Mouse (Mus musculus) lung, embryonic 15.5 days (tissue): ENCODE data around the gene Gm29666. TPM values are rescaled to one million over a fixed set of nuclear protein-coding genes. Genes with fewer than 3 reads are reported as not detected.
"Not testable (repeated sequence)": the region's sequence is repeated elsewhere in the genome, so short reads cannot be mapped to it uniquely, and the experiment has no call there.

Experiments used
- ATAC-seq: fragments of 200-750 bp; cut with Nextera tagmentation; 2 replicates; pipeline ENCODE4 v1.8.0; 2017; ENCODE audit warnings: moderate number of reproducible peaks, borderline replicate concordance; ENCODE audit not compliant: low FRiP score, low TSS enrichment; ENCODE audit errors: extremely low read depth
- H3K27ac ChIP-seq: fragments of 300-500 bp; sonication (generic); 2 replicates; pipeline ENCODE4 v1.5.1; 2015; ENCODE audit warnings: moderate library complexity, mild to moderate bottlenecking, inconsistent platforms
- H3K27me3 ChIP-seq: fragments of 300-500 bp; sonication (generic); 2 replicates; pipeline ENCODE4 v1.6.1; 2015; ENCODE audit warnings: inconsistent platforms
- H3K36me3 ChIP-seq: fragments of 300-500 bp; sonication (generic); 2 replicates; pipeline ENCODE4 v1.6.1; 2015; ENCODE audit warnings: inconsistent platforms
- H3K4me1 ChIP-seq: fragments of 300-500 bp; sonication (generic); 2 replicates; pipeline ENCODE4 v1.6.1; 2015; ENCODE audit warnings: inconsistent platforms
- H3K4me2 ChIP-seq: fragments of 300-500 bp; sonication (generic); 2 replicates; pipeline ENCODE4 v1.6.1; 2015; ENCODE audit warnings: inconsistent platforms, mild to moderate bottlenecking, moderate library complexity
- H3K4me3 ChIP-seq: fragments of 300-500 bp; sonication (generic); 2 replicates; pipeline ENCODE4 v1.5.1; 2015; ENCODE audit warnings: mild to moderate bottlenecking, inconsistent platforms
- H3K9ac ChIP-seq: fragments of 300-500 bp; sonication (generic); 2 replicates; pipeline ENCODE4 v1.6.1; 2015; ENCODE audit warnings: inconsistent platforms
- H3K9me3 ChIP-seq: fragments of 300-500 bp; sonication (generic); 2 replicates; pipeline ENCODE4 v1.6.1; 2016; ENCODE audit warnings: inconsistent platforms
- WGBS: fragments of 180-500 bp; shearing (Covaris S2); methylation state at CpG from one replicate; pipeline ENCODE4 v1.1.7; 2015; 5-methylcytosine and 5-hydroxymethylcytosine counted together
- polyA plus RNA-seq: library from polyadenylated mRNA; unstranded; fragments of >200 nt; fragmentation: Nextera tagmentation; extraction: Ambion mirVana; gene quantifications from 2 replicates; pipeline ENCODE4 v1.2.1, GENCODE M21; 2015

Gm29666 gene
- polyA plus RNA-seq, 1 experiment from 2014 or later: 0.44 TPM

GRCm38 (mm10) chr15:84898077-84898476, 21.8 kb downstream of the Gm29666 start:
- Histone ChIP-seq H3K4me1 (peaks cover 12% of the 10 kb centered on the region), H3K4me3 (no peak overlapping the region), H3K36me3 (no peaks in the 10 kb centered on the region), H3K27ac (no peak overlapping the region), H3K9me3 (no peaks in the 10 kb centered on the region), H3K9ac (no peak overlapping the region), H3K4me2 (peak overlapping the region; percentile 16; the same call in 1 of the 2 replicates), H3K27me3 (no peaks in the 10 kb centered on the region)
- ATAC-seq: peak; percentile 46
- 13% methylated on average over 7 of the region's 7 CpGs for WGBS

GRCm38 (mm10) chr15:84896664-84897063, 23.2 kb downstream of the Gm29666 start:
- WGBS: 58% methylated on average over 1 of the region's 1 CpGs
- H3K36me3 ChIP-seq: no peaks in the 10 kb centered on the region
- no peaks in the 10 kb centered on the region for H3K27me3 ChIP-seq
- no peak overlapping the region for H3K4me3 ChIP-seq
- no peak overlapping the region for H3K4me2 ChIP-seq
- no peak overlapping the region for H3K9ac ChIP-seq
- H3K4me1 ChIP-seq: peaks cover 12% of the 10 kb centered on the region
- no peak overlapping the region for H3K27ac ChIP-seq
- ATAC-seq: no peak
- H3K9me3 ChIP-seq: no peaks in the 10 kb centered on the region

- not testable (repeated sequence) for ATAC-seq, H3K36me3 ChIP-seq, H3K9me3 ChIP-seq, H3K4me3 ChIP-seq, H3K9ac ChIP-seq, H3K27me3 ChIP-seq, H3K27ac ChIP-seq, H3K4me2 ChIP-seq
- H3K4me1 ChIP-seq: peaks cover 12% of the 10 kb centered on the region
- WGBS: 65% methylated on average over 10 of the region's 10 CpGs
Observed at GRCm38 (mm10) chr15:84896216-84896615, 23.6 kb downstream of the Gm29666 start.

- no peaks in the 10 kb centered on the region for H3K36me3 ChIP-seq
- H3K4me1 ChIP-seq: no peaks in the 10 kb centered on the region
Observed at GRCm38 (mm10) chr15:84891658-84892057, 28.2 kb downstream of the Gm29666 start.

GRCm38 (mm10) chr15:84891246-84891645, 28.6 kb downstream of the Gm29666 start:
- ATAC-seq: no peak
- Histone ChIP-seq H3K27me3 (no peaks in the 10 kb centered on the region), H3K4me1 (no peaks in the 10 kb centered on the region), H3K4me3 (no peak overlapping the region), H3K9ac (no peak overlapping the region), H3K36me3 (no peaks in the 10 kb centered on the region), H3K4me2 (no peak overlapping the region), H3K27ac (no peak overlapping the region), H3K9me3 (no peaks in the 10 kb centered on the region)
- WGBS: 43% methylated on average over 3 of the region's 3 CpGs

More at GRCm38 (mm10) chr15:84891658-84892057, 28.2 kb downstream of the Gm29666 start:
- Histone ChIP-seq H3K27ac (no peak overlapping the region), H3K9ac (no peak overlapping the region), H3K4me2 (no peak overlapping the region), H3K9me3 (no peaks in the 10 kb centered on the region), H3K4me3 (no peak overlapping the region), H3K27me3 (no peaks in the 10 kb centered on the region)
- 1% methylated on average over 3 of the region's 3 CpGs for WGBS
- no peak for ATAC-seq

GRCm38 (mm10) chr15:84888066-84888465, 31.8 kb downstream of the Gm29666 start:
- H3K36me3 ChIP-seq: no peaks in the 10 kb centered on the region
- H3K4me3 ChIP-seq: no peak overlapping the region
- H3K9me3 ChIP-seq: no peaks in the 10 kb centered on the region
- no peak for ATAC-seq
- H3K9ac ChIP-seq: no peak overlapping the region
- 58% methylated on average over 12 of the region's 12 CpGs for WGBS
- H3K4me1 ChIP-seq: no peaks in the 10 kb centered on the region
- H3K27ac ChIP-seq: no peak overlapping the region
- H3K4me2 ChIP-seq: no peak overlapping the region
- no peaks in the 10 kb centered on the region for H3K27me3 ChIP-seq

- Histone ChIP-seq H3K27me3 (no peaks in the 10 kb centered on the region), H3K9me3 (no peaks in the 10 kb centered on the region), H3K4me1 (no peaks in the 10 kb centered on the region), H3K4me3 (no peak overlapping the region), H3K27ac (no peak overlapping the region), H3K4me2 (no peak overlapping the region), H3K9ac (no peak overlapping the region), H3K36me3 (no peaks in the 10 kb centered on the region)
- 68% methylated on average over 12 of the region's 12 CpGs for WGBS
- no peak for ATAC-seq
Observed at GRCm38 (mm10) chr15:84877029-84877815, 42.6 kb downstream of the Gm29666 start.

GRCm38 (mm10) chr15:84873867-84874266, 46.0 kb downstream of the Gm29666 start:
- WGBS: 74% methylated on average over 4 of the region's 4 CpGs
- Histone ChIP-seq H3K36me3 (no peaks in the 10 kb centered on the region), H3K27ac (no peak overlapping the region), H3K9me3 (no peaks in the 10 kb centered on the region), H3K9ac (no peak overlapping the region), H3K27me3 (no peaks in the 10 kb centered on the region), H3K4me1 (no peaks in the 10 kb centered on the region), H3K4me2 (no peak overlapping the region), H3K4me3 (no peak overlapping the region)
- ATAC-seq: no peak

- Histone ChIP-seq H3K27ac (no peak overlapping the region), H3K4me2 (no peak overlapping the region), H3K4me1 (no peaks in the 10 kb centered on the region), H3K4me3 (no peak overlapping the region), H3K36me3 (no peaks in the 10 kb centered on the region), H3K27me3 (no peaks in the 10 kb centered on the region), H3K9ac (no peak overlapping the region), H3K9me3 (no peaks in the 10 kb centered on the region)
- no peak for ATAC-seq
- 76% methylated on average over 11 of the region's 11 CpGs for WGBS
Observed at GRCm38 (mm10) chr15:84873079-84873478, 46.8 kb downstream of the Gm29666 start.

GRCm38 (mm10) chr15:84871802-84872201, 48.0 kb downstream of the Gm29666 start:
- no peak overlapping the region for H3K27ac ChIP-seq
- WGBS: 75% methylated on average over 3 of the region's 3 CpGs
- H3K27me3 ChIP-seq: no peaks in the 10 kb centered on the region
- no peaks in the 10 kb centered on the region for H3K4me1 ChIP-seq
- ATAC-seq: no peak
- no peaks in the 10 kb centered on the region for H3K9me3 ChIP-seq
- H3K9ac ChIP-seq: no peak overlapping the region
- H3K4me3 ChIP-seq: no peak overlapping the region
- H3K36me3 ChIP-seq: no peaks in the 10 kb centered on the region
- H3K4me2 ChIP-seq: no peak overlapping the region

- no peak overlapping the region for H3K4me3 ChIP-seq
- H3K27me3 ChIP-seq: peaks cover 5% of the 10 kb centered on the region; the same call in 1 of the 2 replicates
- no peak overlapping the region for H3K27ac ChIP-seq
- no peak for ATAC-seq
- no peak overlapping the region for H3K4me2 ChIP-seq
- no peaks in the 10 kb centered on the region for H3K9me3 ChIP-seq
- H3K9ac ChIP-seq: no peak overlapping the region
- 81% methylated on average over 8 of the region's 8 CpGs for WGBS
- H3K4me1 ChIP-seq: 0 out of 2 replicates have a peak, but pooled peaks cover 3% of the 10 kb centered on the region
- H3K36me3 ChIP-seq: no peaks in the 10 kb centered on the region
Observed at GRCm38 (mm10) chr15:84861911-84862310, 57.9 kb downstream of the Gm29666 start.
